Mouse (Mus musculus) c-Kit-positive CD71-positive TER-119-positive erythroid progenitor cells, embryonic 14.5 days (primary cell): Measurements from ENCODE around the gene Gpr137.
"Not testable (repeated sequence)": the region's sequence is repeated elsewhere in the genome, so short reads cannot be mapped to it uniquely, and the experiment has no call there.

Experiments used
- DNase-seq: peaks from one replicate; pipeline ENCODE4 v3.0.0-alpha.2; 2013; ENCODE audit warnings: low spot score

Gene Gpr137

DNA sequence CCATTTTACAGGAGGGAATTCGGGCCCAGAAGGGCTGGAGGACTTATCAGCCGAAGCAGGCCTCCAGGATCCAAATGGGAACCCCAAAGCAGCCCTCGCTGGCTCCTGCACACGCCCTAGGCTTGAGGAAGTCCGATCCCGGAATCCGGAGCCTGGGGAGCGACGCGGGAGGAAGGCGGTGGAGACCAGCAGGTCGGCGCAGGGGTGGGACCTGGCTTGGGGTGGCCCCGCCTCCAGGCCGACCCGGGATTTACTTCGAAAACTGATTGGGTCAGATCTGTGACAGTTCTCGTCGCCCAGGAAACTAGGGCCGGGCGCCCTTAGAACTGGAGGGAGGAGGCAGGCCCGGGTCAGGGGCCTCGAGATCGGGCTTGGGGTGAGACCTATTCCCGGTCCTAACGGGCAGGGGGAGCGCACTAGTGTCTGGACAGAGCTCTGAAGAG, at the start of gene Gpr137:
TSS of gene Gpr137 (minus strand) at position 232 of the 443 bp plus-strand sequence.
- peak; percentile 92 for DNase-seq

DNA sequence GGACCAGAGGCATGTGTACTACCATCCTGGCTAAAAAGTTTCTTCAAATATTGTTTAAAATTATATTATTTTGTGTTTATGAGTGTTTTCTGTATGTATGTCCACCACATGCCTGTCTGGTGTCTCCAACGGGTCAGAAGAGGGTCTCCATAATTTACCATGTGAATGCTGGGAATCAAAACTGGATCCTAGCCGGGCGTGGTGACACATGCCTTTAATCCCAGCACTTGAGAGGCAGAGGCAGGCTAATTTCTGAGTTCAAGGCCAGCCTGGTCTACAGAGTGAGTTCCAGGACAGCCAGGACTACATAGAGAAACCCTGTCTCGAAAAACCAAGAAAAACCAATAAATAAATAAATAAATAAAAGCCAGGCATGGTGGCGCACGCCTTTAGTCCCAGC, 48.9 kb upstream of the Gpr137 start:
- DNase-seq = not testable (repeated sequence)

DNA sequence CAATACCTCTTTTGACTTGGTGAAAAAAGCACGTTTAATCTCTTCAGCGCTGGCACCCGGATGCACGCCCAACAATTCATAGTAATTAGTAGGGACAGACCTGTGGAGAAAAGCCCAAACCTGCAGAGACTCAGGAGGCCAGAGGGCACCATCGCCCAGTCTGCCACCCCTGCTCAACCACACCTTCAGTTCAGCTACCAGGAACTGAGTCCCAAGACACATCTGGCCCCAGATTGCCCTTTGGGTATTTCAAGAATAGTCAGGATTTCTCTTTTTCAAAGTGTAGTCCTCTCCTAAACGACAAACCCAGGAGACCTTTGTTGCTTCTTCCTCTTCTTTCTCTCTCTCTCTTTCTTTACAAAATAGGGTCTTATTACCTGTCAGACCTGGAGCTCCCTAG, 48.4 kb upstream of the Gpr137 start:
- DNase-seq = no peak

DNA sequence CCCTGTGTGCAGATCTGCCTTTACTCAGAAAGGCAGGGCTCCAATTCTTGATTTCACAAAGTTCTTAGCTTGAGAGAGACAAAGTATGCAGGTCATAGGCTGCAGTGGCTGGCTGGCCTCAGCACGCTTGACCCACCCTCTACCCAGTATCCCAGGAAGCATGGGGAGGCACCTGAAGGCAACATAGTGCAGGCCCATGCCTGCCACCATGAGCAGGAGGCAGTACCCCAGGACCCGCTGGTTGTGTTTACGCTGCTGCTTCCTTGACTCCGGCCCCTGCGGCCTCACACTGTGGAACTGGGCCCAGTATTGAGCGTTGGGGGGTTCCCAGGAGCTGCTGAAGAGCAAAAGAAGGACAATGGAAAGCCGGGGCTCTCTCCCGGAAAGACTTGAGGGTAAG, 47.0 kb upstream of the Gpr137 start:
- no peak for DNase-seq

DNA sequence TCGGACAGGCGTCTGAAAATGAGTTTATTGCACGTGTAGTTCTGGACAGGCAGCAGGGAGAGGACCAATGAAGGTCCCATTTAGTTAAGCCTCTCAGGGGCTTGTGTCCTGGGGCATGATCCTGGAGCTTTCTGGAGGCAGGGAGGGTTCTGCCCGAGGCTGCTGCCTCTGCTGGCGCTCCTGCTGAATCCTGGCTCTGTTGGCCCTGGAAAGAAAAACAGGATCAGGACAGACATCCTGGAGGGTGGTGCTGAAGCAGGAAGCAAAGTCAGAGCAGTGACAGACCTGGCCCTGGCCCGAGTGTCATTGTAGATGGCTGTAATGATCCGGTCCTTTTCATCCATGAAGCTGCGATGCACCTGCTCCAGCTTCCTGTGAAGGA, 45.6 kb upstream of the Gpr137 start:
- DNase-seq = no peak

DNA sequence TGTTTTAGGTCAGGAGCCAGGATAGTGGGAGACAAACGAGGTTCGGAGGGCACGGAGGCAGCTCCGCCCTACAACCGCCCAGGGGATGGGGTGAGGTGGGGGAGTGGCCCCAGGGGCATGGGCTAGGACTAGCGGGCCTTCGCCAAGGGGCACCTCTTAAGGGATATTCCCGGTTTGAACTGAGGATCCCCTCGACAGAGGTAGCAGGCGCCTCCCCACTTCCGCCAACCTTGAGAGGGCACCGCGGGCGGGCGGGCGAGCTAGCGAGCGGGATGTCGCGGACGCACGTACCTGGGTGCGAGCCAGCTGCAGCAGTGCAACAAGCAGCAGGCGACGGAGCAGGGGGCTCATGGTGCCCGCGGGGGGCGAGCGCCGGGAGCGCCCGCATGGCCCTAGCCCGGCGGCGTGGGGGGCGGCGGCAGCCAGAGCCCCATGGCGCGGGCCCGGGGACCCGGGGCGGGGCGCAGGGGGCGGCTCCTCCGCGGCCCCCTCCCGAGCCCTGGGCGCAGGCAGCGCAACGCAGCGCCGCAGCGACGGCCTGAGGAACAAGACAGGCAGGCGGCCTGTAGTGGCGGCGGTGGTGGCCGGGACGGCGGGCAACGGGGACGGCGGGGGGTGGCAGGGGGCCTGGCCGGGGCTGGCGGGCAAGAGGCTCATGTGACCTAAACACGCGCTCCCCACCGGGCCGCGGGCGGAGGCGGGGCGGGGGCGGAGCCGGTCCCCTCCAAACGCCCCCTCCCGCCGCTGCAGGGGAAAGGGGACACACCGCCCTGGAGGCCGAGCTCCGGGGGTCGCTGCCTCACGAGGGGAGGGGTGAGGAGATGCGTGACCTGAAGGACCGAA, 45.0 kb upstream of the Gpr137 start, which contains the start of gene Vegfb:
TSS of gene Vegfb (minus strand) at position 591 of the 843 bp plus-strand sequence.
- DNase-seq = no peak

DNA sequence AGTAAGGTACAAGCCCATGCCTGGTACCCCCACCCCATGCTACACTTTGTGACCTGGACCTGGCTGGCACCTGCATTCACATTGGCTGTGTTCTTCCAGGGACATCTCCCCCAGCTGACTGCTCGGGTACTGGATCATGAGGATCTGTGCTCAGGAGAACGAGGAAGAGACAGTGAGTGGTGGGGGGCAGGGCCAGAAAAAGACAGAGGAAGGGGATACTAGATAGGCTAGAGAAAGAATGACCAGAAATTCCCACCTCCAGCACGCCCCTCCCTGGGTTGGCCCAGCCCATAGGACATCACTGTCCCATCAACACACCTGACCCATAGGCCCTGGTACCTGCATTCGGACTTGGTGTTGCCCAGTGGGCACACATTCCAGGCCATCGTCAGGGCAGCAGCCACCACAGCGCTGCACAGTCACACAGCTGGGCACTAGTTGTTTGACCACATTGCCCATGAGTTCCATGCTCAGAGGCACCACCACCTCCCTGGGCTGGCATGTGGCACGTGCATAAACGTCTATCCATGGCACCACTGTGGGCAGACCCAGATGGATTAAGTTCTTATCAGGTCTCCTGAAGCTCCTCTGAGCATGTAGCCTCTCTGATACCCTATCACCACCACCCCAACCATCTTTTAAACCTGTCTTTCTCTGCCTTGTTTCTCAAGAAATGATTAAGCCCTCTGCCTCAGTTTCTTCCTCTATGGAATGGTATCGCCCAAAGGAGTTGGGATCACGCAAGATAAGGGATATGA, 43.9 kb upstream of the Gpr137 start:
- no peak for DNase-seq

DNA sequence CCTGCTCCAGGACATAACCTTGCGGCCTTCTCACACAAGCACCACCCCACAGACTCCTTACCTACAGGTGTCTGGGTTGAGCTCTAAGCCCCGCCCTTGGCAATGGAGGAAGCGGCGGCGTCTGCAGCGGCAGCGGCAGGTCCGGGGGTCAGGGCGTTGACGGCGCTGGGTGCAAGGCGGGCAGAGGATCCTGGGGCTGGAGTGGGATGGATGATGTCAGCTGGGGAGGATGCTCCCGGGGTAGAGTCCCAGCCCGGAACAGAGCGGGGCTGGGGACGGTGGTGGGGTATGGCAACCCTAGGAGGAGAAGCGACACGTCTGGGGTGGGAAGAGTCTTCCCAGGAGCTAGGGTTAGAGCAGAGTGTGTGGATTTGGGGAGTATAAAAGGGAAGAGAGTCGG, 43.0 kb upstream of the Gpr137 start:
- no peak for DNase-seq

DNA sequence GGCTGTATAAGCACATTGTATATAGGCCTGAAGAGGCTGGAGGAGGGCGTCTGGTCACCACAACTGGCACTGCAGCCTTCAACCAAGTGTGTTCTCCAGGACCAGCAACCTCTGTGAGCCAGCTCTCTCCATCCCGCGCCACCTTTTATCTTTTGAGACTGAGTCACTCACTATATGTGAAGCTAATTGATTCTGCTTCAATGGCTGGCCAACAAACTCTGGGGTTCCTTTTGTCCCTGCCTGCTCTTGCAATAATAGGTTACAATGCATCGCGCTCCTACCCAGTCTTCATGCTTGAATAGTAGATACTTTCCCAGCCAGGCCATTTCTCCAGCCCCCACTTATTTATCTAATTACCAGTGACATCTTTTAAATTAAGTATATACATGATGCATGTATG, 41.3 kb upstream of the Gpr137 start:
- DNase-seq = no peak

DNA sequence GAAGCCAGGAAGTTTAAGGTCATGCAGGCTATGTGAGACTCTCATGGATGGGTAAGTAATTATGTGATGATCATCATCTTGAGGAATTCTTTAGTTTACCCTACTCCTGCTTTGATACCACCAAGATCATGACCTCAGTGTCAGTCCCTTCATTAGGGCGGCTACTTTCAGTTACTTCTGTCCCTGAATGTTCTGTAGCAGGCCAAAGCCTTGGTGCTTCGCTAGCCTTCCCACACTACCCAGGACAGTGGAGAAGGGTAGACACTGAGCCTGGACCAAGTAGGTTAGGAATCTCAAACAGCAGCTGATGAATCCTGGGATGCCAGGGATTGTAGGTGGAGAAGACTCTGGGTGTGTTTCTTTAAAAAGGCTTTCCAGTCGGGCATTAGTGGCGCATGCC, 39.2 kb upstream of the Gpr137 start:
- DNase-seq = no peak

DNA sequence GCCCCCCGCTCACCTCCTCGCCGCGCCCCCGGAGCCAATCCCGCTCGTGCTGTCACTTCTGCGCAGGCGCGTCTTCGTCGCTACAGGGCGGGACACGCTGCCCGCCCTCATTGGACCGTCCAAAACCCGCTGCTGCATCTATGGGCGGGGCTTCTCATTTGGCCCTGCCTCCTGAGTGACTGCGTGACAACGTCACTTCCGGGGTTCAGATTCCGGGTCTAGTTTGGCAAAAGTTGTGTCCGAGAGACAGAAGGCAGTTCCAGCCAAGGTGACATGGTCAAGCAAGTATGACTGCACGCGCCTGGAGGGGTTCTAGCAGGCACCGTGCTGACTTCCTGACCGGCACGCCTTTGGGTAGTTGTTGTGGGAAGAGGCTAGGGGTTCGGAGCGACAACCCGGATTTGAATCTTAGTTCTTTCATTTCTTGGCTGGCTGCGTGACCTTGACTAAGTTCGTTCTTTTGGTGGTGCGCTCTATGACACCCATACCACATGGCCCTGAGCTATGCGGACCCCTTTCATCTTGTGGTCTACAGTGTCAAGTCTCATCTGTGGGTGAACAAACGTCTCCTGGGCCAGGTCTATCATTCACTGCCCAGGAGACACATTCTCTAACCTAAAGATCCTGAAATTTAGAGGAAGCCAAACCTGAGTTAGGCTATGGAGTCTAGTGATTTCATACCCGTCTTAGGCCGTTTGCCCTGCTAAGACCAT, 38.3 kb upstream of the Gpr137 start, which contains the start of gene Fkbp2:
TSS of gene Fkbp2 (minus strand) at position 121 of the 713 bp plus-strand sequence.
- DNase-seq = peak; percentile 99

DNA sequence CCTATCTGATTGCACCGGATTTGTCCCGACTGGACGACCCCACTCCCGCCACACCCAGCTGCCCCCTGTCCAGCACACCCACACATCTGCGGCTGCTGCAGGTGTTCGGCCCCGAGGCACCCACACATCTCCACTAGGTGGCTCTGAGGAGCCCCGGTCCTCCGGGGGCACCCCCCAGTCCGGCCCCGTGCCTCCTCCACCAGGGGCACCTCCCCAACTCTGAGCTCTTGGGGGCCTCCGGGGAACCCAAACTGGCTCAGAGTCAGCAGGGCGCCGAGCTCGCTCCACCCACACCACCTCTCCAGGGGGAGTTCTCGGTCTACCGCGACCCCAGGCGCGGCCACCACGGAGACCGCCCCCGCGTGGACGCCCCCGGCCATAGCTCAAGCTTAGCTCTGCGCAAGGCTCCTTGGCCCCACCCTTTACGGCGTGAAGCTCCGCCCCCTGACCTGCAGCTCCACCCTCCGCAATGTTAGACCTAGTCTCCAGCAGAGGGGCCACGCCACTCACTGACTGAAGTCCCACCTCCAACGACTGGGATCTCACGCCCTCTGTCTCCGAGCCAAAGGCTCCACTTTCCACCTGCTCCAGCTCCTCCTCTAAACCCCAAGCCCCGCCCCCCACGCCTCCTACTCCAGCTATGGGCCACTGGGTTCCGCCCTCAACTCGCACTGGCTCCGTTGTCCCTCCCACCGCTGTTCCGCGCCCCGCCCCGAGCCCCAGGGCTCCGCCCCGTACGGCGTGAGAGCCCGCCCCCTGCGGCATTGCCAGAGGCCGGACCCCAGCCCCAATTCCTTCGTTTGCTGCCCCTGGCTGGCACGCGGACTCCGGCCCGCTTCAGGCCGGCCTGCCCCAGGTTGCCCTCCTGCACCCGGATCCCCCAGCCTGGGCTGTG, 37.5 kb upstream of the Gpr137 start:
- peak; percentile 99 for DNase-seq

DNA sequence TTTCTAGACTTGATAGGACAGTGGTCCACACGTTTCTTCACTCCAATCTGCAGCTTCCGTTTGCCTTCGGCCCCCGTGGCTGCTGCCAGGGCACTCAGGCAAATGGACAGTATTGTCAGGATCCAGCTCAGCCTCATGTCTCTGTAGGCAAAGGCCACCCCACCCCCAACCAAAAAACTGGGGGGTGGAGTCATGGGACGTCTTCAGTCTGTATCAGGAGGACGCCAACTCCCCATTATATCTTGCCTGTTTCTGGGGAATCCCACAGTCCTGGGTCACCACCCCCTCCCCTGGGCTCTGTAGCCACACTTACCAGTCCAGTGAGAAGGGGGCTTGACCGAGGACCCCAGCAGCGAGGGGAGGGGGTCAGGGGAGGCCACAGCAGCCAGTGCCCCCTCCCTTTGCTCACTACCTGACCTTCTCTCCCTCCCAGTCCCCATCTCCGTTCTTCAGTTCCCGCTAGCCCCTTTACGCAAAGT, 36.8 kb upstream of the Gpr137 start:
- DNase-seq = peak; percentile 64

DNA sequence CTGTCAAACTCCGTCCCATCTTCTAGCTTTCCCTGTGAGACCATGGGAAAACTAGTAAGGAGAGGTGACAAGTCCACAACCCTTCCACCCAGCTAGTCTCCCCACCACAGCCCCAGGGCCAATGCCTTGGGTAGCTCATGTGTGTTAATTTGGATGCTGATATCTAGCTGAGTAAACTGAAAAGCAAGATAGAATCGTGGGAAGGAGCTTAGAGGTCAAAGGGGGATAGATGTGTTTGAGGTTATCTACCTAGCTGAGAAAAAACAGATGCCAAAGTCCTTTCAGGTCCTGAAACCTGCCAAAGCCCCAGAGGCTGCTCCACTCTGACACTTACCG, 36.3 kb upstream of the Gpr137 start:
- DNase-seq = no peak

DNA sequence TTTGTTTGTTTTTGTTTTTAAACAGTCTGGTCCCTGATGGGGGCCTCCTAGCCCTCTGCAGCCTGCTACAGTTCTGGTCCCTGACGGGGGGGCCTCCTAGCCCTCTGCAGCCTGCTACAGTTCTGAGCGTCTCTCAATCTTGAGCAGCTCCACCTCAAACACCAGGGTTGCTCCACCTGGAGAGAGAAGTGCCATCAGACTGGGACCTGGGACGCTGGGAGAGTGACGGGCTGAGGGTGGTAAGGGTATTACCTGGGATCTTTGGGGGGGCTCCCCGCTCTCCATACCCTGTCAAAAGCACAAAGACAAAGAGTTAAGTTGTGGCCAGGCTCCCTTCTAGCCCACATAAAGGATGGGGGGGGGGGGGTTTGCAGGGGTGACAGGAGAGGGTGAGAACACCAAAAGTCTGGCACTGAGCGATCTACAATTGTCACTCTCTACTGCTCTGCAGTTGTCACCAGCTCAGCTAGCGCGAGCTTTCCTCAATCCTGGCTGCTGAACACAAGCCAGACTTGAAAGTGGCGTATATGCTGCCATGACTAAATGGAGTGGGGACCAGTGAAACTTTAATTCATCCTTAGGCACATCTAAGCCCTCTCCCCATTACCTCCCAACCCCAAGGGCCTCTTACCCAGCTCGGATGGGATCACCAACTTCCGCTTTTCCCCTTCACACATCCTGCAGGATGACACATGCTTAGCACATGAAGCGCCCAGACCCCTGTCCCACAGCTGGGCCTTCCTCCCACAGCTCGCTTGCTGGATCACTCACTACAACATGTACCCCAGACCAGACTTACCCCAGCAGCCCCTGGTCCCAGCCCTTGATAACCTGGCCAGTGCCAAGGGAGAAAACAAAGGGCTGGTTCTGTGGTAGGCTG, 35.7 kb upstream of the Gpr137 start:
- DNase-seq = no peak

DNA sequence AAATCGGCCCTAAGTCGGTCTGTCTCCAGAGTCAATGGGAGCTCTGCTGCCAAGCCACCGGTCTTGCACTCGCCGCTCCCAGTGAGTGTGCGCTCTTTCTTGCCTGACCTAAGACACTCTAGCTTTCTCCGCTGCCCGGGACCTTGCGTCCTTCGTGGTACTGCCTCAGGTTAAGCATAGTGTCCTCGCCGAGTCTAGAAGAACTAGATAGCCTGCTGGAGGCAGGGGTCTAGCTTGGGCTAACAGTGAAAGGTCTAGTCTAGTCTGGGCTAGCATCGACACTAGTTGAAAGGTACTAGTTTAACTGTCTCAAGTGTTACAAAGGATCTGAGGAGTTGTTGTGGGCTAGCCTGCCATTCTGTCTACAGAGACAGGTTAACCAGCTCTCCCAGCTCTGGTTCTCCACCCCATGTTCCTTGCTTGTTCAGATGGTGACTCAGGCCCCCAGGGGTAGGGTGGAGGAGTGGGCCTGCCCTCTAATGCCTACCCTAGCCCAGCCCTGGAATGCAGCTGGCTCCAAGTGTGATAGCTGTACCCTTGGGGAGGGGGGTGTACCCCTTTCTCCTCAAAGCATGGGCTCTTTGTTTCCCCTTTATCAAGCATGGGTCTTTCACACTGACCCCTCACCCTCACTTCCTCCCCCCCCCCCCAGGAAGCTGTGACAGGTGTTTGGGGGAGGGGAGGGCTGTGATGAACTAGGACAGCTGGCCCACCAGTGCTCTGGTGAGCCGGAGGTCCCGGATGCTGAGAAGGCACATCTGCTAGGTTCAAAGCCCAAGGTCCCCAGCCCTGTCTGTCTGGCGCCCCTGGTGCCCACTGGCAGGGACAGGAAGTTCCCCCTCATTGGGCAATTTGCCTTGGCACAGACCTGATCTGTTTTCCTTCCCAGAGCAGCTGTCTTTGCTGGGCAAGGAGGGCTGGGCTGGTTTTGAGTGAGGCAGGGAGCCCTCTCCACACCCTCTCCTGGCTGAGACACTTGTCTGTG, 33.5 kb upstream of the Gpr137 start, which contains the start of gene Plcb3:
TSS of gene Plcb3 (minus strand) at position 934 of the 985 bp plus-strand sequence.
- DNase-seq = no peak

DNA sequence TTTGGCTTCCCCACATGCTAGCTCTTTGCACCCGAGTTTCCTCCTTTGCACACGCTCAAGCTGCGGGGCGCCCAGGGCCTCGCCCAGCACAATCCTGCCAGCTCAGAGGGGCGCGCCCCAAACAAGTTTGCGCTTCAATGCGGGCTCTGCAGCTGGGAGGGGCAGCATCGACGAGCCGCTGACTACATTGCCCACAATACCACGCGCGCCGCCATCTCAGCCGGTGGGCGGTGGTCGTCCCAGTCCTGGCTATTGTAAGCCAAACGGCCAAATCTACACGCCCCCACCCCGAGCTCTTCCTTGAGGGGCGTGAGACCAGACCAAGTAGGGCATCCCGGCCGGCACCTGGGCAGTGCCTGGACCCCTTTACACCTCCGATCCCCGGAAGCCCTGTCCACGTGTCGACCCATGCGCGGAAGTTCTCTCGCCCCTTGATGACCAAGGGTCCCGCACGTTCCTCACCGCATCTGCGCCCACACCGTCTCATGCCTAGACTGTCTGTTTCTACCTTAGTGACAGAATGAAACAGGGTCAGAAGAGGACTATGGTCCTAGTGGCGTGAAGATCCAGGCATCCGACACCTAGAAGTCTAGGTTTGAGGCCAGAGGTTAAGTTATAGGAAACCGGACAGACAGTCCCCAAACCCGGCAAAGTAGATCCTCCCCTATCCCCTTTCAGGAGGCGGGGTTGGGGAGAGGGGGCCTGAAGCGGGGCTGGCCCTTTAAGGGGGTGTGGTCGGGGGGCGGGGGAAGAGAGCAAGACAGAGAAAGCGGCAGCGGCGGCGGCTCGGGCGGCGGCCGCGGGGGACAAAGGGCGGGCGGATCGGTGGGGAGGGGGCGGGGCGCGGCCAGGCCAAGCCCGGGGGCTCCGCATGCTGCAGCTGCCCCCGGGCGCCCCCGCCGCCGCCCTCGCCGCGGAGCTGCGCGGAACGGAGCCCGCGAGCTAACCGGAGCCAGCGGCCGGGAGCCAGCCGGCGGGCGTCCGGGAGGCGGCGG, 32.2 kb upstream of the Gpr137 start, which contains the start of gene Ppp1r14b:
TSS of gene Ppp1r14b (plus strand) at position 758 of the 995 bp plus-strand sequence.
- peak; percentile 82 for DNase-seq
